Mouse (Mus musculus) midbrain, embryonic 16.5 days (tissue): ENCODE data around the gene 1700016D06Rik. TPM values are rescaled to one million over a fixed set of nuclear protein-coding genes. Genes with fewer than 3 reads are reported as not detected.

ENCODE experiments used
- ATAC-seq: fragments of 200-750 bp; cut with Nextera tagmentation; 2 replicates; pipeline ENCODE4 v1.8.0; 2017; ENCODE audit warnings: moderate TSS enrichment
- H3K27ac ChIP-seq: fragments of 300-500 bp; sonication (generic); 2 replicates; pipeline ENCODE4 v1.5.1; 2014; ENCODE audit warnings: mild to moderate bottlenecking, low read length, mixed read lengths
- H3K27me3 ChIP-seq: fragments of 300-500 bp; sonication (generic); 2 replicates; pipeline ENCODE4 v1.6.1; 2014; ENCODE audit warnings: low read depth, low read length, mixed read lengths; ENCODE audit not compliant: control insufficient read depth, insufficient read depth
- H3K36me3 ChIP-seq: fragments of 300-500 bp; sonication (generic); 2 replicates; pipeline ENCODE4 v1.6.1; 2014; ENCODE audit warnings: mild to moderate bottlenecking, low read length, moderate library complexity, mixed read lengths; ENCODE audit not compliant: control insufficient read depth, insufficient read depth
- H3K4me1 ChIP-seq: fragments of 300-500 bp; sonication (generic); 2 replicates; pipeline ENCODE4 v1.6.1; 2014; ENCODE audit warnings: mild to moderate bottlenecking, low read length, mixed read lengths; ENCODE audit not compliant: control insufficient read depth, insufficient read depth
- H3K4me2 ChIP-seq: fragments of 300-500 bp; sonication (generic); 2 replicates; pipeline ENCODE4 v1.6.1; 2014; ENCODE audit warnings: mild to moderate bottlenecking, low read length, mixed read lengths
- H3K4me3 ChIP-seq: fragments of 300-500 bp; sonication (generic); 2 replicates; pipeline ENCODE4 v1.5.1; 2014; ENCODE audit warnings: low read depth, mild to moderate bottlenecking, low read length, moderate library complexity, mixed read lengths
- H3K9ac ChIP-seq: fragments of 300-500 bp; sonication (generic); 2 replicates; pipeline ENCODE4 v1.6.1; 2014; ENCODE audit warnings: low read depth, low read length, mixed read lengths
- H3K9me3 ChIP-seq: fragments of 300-500 bp; sonication (generic); replicated peaks from 2 replicates; pipeline ENCODE4 v1.6.1; 2014; ENCODE audit warnings: mild to moderate bottlenecking, low read length, mixed read lengths; ENCODE audit not compliant: control insufficient read depth, poor library complexity, severe bottlenecking
- WGBS: fragments of 180-500 bp; shearing (Covaris S2); extraction: QIAGEN DNeasy Blood & Tissue Kit; methylation state at CpG from one replicate; pipeline ENCODE4 v1.1.7; 2014; 5-methylcytosine and 5-hydroxymethylcytosine counted together
- microRNA-seq: library from miRNA; unstranded; fragments of <30 nt; microRNA quantifications from one replicate; pipeline ENCODE4, GENCODE M21; 2017
- polyA plus RNA-seq: library from polyadenylated mRNA; unstranded; fragments of >200 nt; fragmentation: Nextera tagmentation; extraction: Ambion mirVana; gene quantifications from 2 replicates; pipeline ENCODE4 v1.2.1, GENCODE M21; 2015

The 1700016D06Rik gene
- polyA plus RNA-seq, 1 experiment from 2014 or later: not detected

GRCm38 (mm10) chr8:11616294-11616693, 84.6 kb downstream of the 1700016D06Rik start:
- ATAC-seq: no peak
- H3K36me3 ChIP-seq: peaks cover 50% of the 10 kb centered on the region
- WGBS: 14% methylated on average over 1 of the region's 1 CpGs

DNA sequence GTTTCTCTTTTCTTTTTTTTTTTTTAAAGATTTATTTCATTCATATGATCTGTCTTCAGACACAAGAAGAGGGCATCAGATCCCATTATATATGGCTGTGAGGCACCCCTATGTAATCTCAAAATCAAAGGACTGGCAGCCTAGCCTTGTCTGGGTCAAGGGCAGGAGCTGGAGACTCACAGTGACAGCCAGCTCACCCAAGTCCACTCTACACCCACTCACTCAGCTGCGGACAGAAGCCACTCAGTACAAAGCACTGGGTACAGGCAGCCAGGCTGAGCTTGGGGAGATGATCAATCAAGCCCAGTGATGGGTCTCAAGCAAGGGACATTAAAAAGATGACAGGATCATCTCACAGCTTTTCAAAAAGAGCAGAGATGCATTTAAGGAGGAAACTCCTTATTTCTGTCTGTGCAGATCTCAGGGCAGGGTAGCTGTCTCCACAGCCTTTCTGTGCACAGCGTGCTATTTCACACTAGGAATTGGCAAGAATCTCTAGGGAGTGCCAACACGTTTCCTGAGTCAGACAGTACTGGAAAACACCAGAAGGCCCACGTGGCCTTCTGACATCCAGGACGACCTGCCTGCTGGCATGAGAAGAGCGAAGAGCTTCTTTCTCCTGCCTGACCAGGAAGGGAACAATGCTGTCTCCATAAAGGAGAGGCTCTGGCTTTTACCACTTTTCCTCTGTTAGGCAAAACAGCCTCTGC, 86.6 kb downstream of the 1700016D06Rik start:
- H3K36me3 ChIP-seq: peaks cover 43% of the 10 kb centered on the region
- WGBS: 88% methylated on average over 6 of the region's 6 CpGs
- H3K4me3 ChIP-seq: no peak overlapping the region
- ATAC-seq: no peak
- H3K27ac ChIP-seq: no peak overlapping the region
- H3K9ac ChIP-seq: no peak overlapping the region
- no peaks in the 10 kb centered on the region for H3K4me1 ChIP-seq
- H3K9me3 ChIP-seq: no peaks in the 10 kb centered on the region
- H3K27me3 ChIP-seq: no peaks in the 10 kb centered on the region
- H3K4me2 ChIP-seq: no peak overlapping the region

More at GRCm38 (mm10) chr8:11616294-11616693, 84.6 kb downstream of the 1700016D06Rik start:
- Histone ChIP-seq H3K9me3 (no peaks in the 10 kb centered on the region), H3K4me2 (no peak overlapping the region), H3K9ac (no peak overlapping the region), H3K4me3 (no peak overlapping the region), H3K4me1 (no peaks in the 10 kb centered on the region), H3K27ac (no peak overlapping the region), H3K27me3 (no peaks in the 10 kb centered on the region)

GRCm38 (mm10) chr8:11608848-11609247, 92.0 kb downstream of the 1700016D06Rik start:
- H3K4me2 ChIP-seq: no peak overlapping the region
- H3K9me3 ChIP-seq: 0 out of 2 replicates have a peak, but pooled peaks cover 3% of the 10 kb centered on the region
- H3K36me3 ChIP-seq: peaks cover 14% of the 10 kb centered on the region
- H3K27ac ChIP-seq: no peak overlapping the region
- H3K4me1 ChIP-seq: no peaks in the 10 kb centered on the region
- H3K4me3 ChIP-seq: no peak overlapping the region
- 95% methylated on average over 9 of the region's 9 CpGs for WGBS
- no peak overlapping the region for H3K9ac ChIP-seq
- no peak for ATAC-seq
- H3K27me3 ChIP-seq: no peaks in the 10 kb centered on the region

Small RNA genes within 50 kb of the gene (microRNA-seq; reads per million reads assigned to microRNA genes)
- 1.7 reads per million, percentile 2 among the genes with 10 or more reads in this experiment for gene Mir7238

Other genes starting within 250 kb of the 1700016D06Rik start
- gene Rab20, start 222.4 kb downstream of the 1700016D06Rik start, polyA plus RNA-seq: 0.53 and 0.77 TPM in 2 replicates
- gene Naxd, start 203.6 kb downstream of the 1700016D06Rik start, polyA plus RNA-seq: 129 and 132 TPM in 2 replicates
- 21.8 and 22.4 TPM in 2 replicates for gene Cars2, start 150.3 kb downstream of the 1700016D06Rik start, polyA plus RNA-seq
- gene Ing1, start 145.5 kb downstream of the 1700016D06Rik start, polyA plus RNA-seq: 39.3 and 42.4 TPM in 2 replicates
- 90.9 and 98.1 TPM in 2 replicates for gene Ankrd10, start 65.3 kb downstream of the 1700016D06Rik start, polyA plus RNA-seq
- gene Arhgef7, start 26.7 kb upstream of the 1700016D06Rik start, polyA plus RNA-seq: 65.6 and 67.2 TPM in 2 replicates
- 0.23 and 0.36 TPM in 2 replicates for gene Tex29, start 139.4 kb upstream of the 1700016D06Rik start, polyA plus RNA-seq